Mouse (Mus musculus): ENCODE results near the gene Zfp704. TPM values are rescaled to one million over a fixed set of nuclear protein-coding genes. Genes with fewer than 3 reads are reported as not detected.
A peak's percentile ranks its signal among the peaks of the same experiment; 100 is the strongest.

Gene Zfp704
- polyA plus RNA-seq (2015; fragmentation: Nextera tagmentation; extraction: Ambion mirVana): 11.4 and 13.1 TPM in 2 replicates

DNA sequence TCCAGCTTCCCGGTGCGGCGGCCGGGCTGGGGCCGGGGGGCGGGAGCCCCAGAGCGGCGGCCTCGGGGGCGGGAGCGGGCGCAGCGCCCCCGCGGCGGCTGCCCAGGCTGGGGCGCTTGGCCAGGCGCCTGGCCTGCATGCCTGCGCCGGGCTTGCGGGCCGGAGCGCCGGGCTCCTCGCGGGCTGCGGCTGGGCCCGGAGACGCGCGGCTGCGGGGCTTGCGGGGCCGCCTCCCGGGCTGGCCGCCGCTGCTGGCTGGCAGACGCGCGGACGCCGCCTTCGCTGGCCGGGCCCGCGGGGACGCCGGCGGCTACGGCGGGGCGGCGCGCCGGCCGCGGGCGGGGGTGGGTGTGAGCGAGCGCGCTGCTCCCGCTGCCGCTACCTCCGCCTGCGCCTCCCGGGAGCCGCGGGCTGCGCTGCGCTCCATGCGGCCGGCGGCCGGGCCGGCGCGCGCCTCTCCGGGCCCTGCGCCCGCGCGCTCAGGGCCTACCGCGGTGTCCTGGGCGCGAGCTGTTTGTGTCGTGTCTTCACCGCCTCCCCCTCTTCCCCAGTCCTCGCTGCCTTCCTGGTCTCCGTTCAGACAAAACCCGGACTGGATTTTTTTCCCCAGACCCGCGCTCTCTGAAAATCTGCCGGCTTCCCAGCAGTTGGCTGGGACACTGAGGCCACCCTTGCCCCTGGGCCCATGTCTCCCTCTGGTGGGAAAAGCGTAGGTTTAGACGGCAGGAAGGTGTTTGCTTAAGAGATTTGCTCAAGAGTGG, at the start of gene Zfp704:
Gene Zfp704 (minus strand): TSS at position 505 of the 761 bp plus-strand sequence.
- Histone ChIP-seq H3K4me3 (ENCODE audit: low read length) (peak within 1 kb of the TSS; percentile 91), H3K9ac (replicated peaks; ENCODE audit: low read length) (peak within 1 kb of the TSS; percentile 95), H3K27ac (ENCODE audit: low read length) (peak within 1 kb of the TSS; percentile 95), H3K4me1 (ENCODE audit: insufficient read depth, low read length) (peaks cover 41% of the 10 kb centered on the region), H3K9me3 (ENCODE audit: low read length) (no peaks in the 10 kb centered on the region), H3K4me2 (replicated peaks; ENCODE audit: low read depth, low read length) (peak within 1 kb of the TSS; percentile 71), H3K27me3 (ENCODE audit: insufficient read depth, low read length) (no peaks in the 10 kb centered on the region), H3K36me3 (ENCODE audit: insufficient read depth, low read length) (no peaks in the 10 kb centered on the region)
- 0% methylated on average over 32 of the region's 97 CpGs for WGBS
- peak; percentile 94 for ATAC-seq (ENCODE audit: low FRiP score, low TSS enrichment)

DNA sequence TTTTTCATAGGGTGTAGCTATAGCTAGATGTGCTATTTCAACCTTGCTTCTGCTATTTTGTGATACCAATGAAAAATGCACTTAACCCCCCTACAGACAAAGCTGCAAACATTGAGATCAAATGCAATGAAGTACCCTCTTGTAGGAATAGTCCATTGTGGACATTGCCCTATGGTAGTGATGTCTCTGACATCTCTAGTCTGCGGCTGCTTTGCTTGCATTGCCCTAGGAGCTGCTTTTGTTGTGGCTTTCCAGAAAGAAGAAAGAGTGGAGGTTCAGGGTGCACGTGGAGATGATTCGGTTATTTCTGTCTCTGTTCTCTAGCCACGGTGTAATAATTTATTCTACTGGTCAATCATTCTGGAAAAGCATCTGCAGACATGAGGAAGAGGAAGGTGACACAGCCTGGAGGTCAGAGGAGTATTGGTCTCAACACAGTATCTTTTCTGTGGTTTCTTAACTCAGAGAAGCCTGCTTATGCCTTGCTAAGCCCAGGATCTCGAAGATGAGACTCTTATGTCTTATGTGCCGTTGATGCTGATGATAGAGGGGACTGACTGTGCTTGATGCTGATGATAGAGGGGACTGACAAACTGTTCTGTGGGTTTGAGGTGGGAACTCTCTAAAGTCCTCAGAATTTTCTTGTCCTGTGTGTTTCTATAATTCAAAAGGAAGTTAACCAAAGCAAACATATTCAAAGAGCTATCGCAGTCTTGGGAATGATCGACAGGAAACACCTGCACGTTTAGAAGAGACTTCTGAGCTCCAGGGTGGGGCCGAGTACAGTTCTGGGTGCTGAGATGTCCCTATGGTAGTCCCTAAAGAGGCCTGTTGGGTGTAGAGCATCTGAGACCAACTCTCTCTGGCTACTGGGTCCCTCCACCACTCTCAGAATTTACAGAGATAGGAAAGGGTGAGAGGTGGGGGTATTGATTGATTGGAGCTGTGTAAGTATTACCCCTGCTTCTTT, 23.4 kb upstream of the Zfp704 start:
- Histone ChIP-seq H3K9ac (replicated peaks; ENCODE audit: low read length) (no peak overlapping the region), H3K4me2 (replicated peaks; ENCODE audit: low read depth, low read length) (no peak overlapping the region), H3K27me3 (ENCODE audit: insufficient read depth, low read length) (0 out of 2 replicates have a peak, but pooled peaks cover 2% of the 10 kb centered on the region), H3K9me3 (ENCODE audit: low read length) (no peaks in the 10 kb centered on the region), H3K36me3 (ENCODE audit: insufficient read depth, low read length) (no peaks in the 10 kb centered on the region), H3K4me3 (ENCODE audit: low read length) (no peak overlapping the region), H3K27ac (ENCODE audit: low read length) (no peak overlapping the region), H3K4me1 (ENCODE audit: insufficient read depth, low read length) (peaks cover 4% of the 10 kb centered on the region)
- 81% methylated on average over 10 of the region's 10 CpGs for WGBS
- ATAC-seq (ENCODE audit: low FRiP score, low TSS enrichment): no peak

DNA sequence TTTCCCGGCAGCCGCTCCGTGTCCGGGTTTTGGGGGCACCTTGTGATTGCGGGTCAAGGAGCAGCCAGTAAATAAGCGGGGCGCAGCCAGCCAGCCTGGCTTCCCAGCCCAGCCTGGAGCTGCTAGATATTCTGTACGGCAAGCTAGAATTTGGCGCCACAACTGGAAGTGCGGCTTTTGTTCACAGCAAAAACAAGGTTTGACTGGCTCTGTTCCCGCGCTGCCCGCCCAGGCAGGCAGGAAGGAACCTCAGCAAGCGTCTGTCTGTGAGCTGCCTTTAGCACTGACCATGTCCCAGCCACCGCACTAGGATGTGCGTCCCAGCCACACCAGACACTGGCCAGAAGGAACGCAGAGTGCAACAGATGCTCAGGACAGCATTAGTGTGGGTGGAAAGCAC, 20.1 kb upstream of the Zfp704 start:
- H3K4me3 ChIP-seq (ENCODE audit: low read length): peak overlapping the region; percentile 26
- WGBS: 8% methylated on average over 17 of the region's 17 CpGs
- H3K9me3 ChIP-seq (ENCODE audit: low read length): no peaks in the 10 kb centered on the region
- H3K4me2 ChIP-seq (replicated peaks; ENCODE audit: low read depth, low read length): peak overlapping the region; percentile 43
- H3K4me1 ChIP-seq (ENCODE audit: insufficient read depth, low read length): peaks cover 10% of the 10 kb centered on the region
- peak; percentile 47; the same call in 1 of the 2 replicates for ATAC-seq (ENCODE audit: low FRiP score, low TSS enrichment)
- no peaks in the 10 kb centered on the region for H3K36me3 ChIP-seq (ENCODE audit: insufficient read depth, low read length)
- H3K9ac ChIP-seq (replicated peaks; ENCODE audit: low read length): peak overlapping the region; percentile 46
- H3K27ac ChIP-seq (ENCODE audit: low read length): no peak overlapping the region
- H3K27me3 ChIP-seq (ENCODE audit: insufficient read depth, low read length): 0 out of 2 replicates have a peak, but pooled peaks cover 2% of the 10 kb centered on the region

DNA sequence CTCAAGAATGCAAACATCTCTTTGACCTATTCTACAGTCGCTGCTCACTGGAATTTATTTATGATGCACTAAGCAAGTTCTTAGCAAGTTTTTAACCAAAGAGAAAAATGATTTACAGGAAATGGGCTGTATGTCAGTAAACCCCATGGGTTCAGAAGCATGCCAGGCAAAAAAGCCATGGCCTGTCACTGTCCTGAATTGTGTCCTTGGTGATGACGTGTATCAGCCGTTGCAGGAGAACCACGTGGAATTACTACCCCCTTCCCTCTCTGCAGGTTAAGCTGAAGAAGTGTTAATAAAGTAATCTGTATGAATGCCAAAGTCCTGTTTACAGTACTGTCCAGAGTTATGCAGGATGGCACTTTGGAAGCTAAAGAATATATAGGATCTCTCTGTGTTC, 18.2 kb upstream of the Zfp704 start:
- Histone ChIP-seq H3K36me3 (ENCODE audit: insufficient read depth, low read length) (no peaks in the 10 kb centered on the region), H3K4me1 (ENCODE audit: insufficient read depth, low read length) (peaks cover 10% of the 10 kb centered on the region), H3K4me2 (replicated peaks; ENCODE audit: low read depth, low read length) (no peak overlapping the region), H3K27ac (ENCODE audit: low read length) (no peak overlapping the region), H3K9me3 (ENCODE audit: low read length) (no peaks in the 10 kb centered on the region), H3K27me3 (ENCODE audit: insufficient read depth, low read length) (0 out of 2 replicates have a peak, but pooled peaks cover 2% of the 10 kb centered on the region), H3K4me3 (ENCODE audit: low read length) (no peak overlapping the region), H3K9ac (replicated peaks; ENCODE audit: low read length) (no peak overlapping the region)
- peak; percentile 79 for ATAC-seq (ENCODE audit: low FRiP score, low TSS enrichment)
- 21% methylated on average over 4 of the region's 4 CpGs for WGBS

DNA sequence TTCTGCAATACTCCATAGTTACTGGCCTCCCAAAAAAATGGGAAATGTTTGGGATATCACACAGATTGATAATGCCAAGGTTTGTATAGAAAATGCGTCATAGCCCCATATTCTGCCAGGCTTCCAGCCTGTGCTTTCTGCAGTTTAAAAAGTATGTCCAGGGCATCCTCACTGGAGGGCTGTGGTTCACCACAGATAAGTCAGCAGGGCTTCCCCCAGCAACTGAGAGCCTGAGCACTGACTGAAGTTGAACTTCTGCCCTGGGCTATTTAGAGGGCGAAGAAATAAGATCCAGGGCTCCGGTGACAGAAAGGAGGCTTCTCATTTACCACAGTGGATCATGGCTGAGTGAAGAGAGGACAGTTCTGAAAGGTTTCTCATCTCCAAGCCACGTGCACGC, 16.3 kb upstream of the Zfp704 start:
- H3K4me2 ChIP-seq (replicated peaks; ENCODE audit: low read depth, low read length): no peak overlapping the region
- no peaks in the 10 kb centered on the region for H3K9me3 ChIP-seq (ENCODE audit: low read length)
- H3K9ac ChIP-seq (replicated peaks; ENCODE audit: low read length): no peak overlapping the region
- 0 out of 2 replicates have a peak, but pooled peaks cover 2% of the 10 kb centered on the region for H3K27me3 ChIP-seq (ENCODE audit: insufficient read depth, low read length)
- WGBS: 43% methylated on average over 5 of the region's 5 CpGs
- no peak overlapping the region for H3K27ac ChIP-seq (ENCODE audit: low read length)
- H3K4me1 ChIP-seq (ENCODE audit: insufficient read depth, low read length): peaks cover 10% of the 10 kb centered on the region
- no peaks in the 10 kb centered on the region for H3K36me3 ChIP-seq (ENCODE audit: insufficient read depth, low read length)
- ATAC-seq (ENCODE audit: low FRiP score, low TSS enrichment): no peak
- H3K4me3 ChIP-seq (ENCODE audit: low read length): no peak overlapping the region

DNA sequence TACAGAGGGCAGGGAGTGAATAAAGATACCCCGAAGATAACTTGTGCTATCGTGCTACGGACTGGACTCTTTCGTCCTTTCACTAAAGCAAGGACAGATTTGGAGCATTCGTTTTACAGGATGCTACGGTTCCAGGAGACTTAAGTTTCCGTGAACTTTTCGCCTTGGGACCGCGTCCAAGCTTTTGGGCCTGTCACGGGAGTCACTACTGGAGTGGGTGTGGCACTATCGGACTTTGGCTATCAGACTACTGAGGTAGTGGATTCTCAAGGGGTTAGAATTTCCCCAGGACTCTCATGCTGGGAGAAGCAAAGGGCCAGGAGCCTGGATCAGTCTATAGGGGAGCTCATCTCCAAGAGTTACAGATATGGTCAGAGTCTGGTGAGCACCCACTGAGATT, 10.7 kb upstream of the Zfp704 start:
- Histone ChIP-seq H3K27me3 (ENCODE audit: insufficient read depth, low read length) (no peaks in the 10 kb centered on the region), H3K27ac (ENCODE audit: low read length) (no peak overlapping the region), H3K4me3 (ENCODE audit: low read length) (no peak overlapping the region), H3K4me2 (replicated peaks; ENCODE audit: low read depth, low read length) (no peak overlapping the region), H3K9ac (replicated peaks; ENCODE audit: low read length) (no peak overlapping the region), H3K4me1 (ENCODE audit: insufficient read depth, low read length) (0 out of 2 replicates have a peak, but pooled peaks cover 3% of the 10 kb centered on the region), H3K36me3 (ENCODE audit: insufficient read depth, low read length) (no peaks in the 10 kb centered on the region), H3K9me3 (ENCODE audit: low read length) (no peaks in the 10 kb centered on the region)
- WGBS: 86% methylated on average over 12 of the region's 12 CpGs
- no peak for ATAC-seq (ENCODE audit: low FRiP score, low TSS enrichment)

DNA sequence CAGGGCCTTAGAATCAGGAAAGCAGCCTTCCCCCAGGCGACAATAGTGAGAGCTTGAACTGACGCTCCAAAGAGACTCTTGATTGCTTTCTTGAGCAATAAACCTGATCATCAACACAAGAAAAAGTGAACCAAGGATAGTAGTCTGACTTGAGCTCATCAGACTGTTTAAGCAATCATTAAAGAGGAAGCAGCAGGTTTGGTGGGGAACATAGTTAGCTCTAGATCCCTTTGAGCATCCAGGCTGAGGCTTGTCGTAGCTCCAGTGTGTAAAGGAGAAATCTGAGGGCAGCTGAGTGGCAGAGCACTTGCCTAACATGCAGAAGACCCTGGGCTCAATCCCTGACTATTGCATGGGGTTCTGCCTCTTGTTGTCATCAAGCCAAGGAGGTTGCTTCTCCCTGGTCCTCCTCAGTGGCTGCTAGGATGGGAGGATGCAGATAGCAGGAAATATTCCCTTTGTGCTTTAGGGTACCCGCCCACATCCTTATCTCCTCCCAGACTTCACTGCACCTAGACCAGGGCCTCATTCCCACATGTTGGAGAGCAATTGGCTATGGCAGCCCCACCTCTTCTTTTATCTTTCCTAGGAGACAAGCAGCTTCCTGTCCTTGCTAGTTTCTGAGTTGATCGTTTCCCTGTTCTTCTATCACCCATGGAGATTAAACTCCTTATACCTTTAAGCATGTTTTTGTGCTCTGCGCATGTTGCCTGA, 9.8 kb upstream of the Zfp704 start:
- no peak overlapping the region for H3K27ac ChIP-seq (ENCODE audit: low read length)
- WGBS: 58% methylated on average over 6 of the region's 6 CpGs
- ATAC-seq (ENCODE audit: low FRiP score, low TSS enrichment): no peak

DNA sequence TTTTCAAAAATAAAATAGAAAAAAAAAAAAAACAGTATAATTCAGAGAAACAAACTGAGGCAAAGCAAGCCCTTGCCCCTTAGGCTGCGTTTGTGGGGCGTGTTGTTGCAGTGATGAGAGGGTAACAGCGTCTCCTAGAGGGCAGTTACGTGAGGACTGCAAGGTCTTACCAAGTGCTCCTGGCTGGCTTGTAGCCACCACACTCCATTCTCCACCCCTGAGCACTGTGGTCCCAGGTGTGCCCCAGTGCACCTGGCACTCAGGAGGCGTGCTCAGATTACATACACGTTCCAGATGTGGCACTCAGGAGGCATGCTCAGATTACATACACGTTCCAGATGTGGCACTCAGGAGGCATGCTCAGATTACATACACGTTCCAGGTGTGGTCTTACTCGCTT, 7.2 kb upstream of the Zfp704 start:
- no peaks in the 10 kb centered on the region for H3K27me3 ChIP-seq (ENCODE audit: insufficient read depth, low read length)
- WGBS: 63% methylated on average over 9 of the region's 9 CpGs
- H3K9ac ChIP-seq (replicated peaks; ENCODE audit: low read length): no peak overlapping the region
- H3K27ac ChIP-seq (ENCODE audit: low read length): no peak overlapping the region
- H3K4me1 ChIP-seq (ENCODE audit: insufficient read depth, low read length): 0 out of 2 replicates have a peak, but pooled peaks cover 3% of the 10 kb centered on the region
- H3K4me3 ChIP-seq (ENCODE audit: low read length): no peak overlapping the region
- no peak for ATAC-seq (ENCODE audit: low FRiP score, low TSS enrichment)
- no peaks in the 10 kb centered on the region for H3K9me3 ChIP-seq (ENCODE audit: low read length)
- H3K4me2 ChIP-seq (replicated peaks; ENCODE audit: low read depth, low read length): no peak overlapping the region
- no peaks in the 10 kb centered on the region for H3K36me3 ChIP-seq (ENCODE audit: insufficient read depth, low read length)

More for the DNA sequence above, 9.8 kb upstream of the Zfp704 start:
- Histone ChIP-seq H3K27me3 (ENCODE audit: insufficient read depth, low read length) (no peaks in the 10 kb centered on the region), H3K36me3 (ENCODE audit: insufficient read depth, low read length) (no peaks in the 10 kb centered on the region), H3K9ac (replicated peaks; ENCODE audit: low read length) (no peak overlapping the region), H3K9me3 (ENCODE audit: low read length) (no peaks in the 10 kb centered on the region), H3K4me1 (ENCODE audit: insufficient read depth, low read length) (0 out of 2 replicates have a peak, but pooled peaks cover 3% of the 10 kb centered on the region), H3K4me2 (replicated peaks; ENCODE audit: low read depth, low read length) (no peak overlapping the region), H3K4me3 (ENCODE audit: low read length) (no peak overlapping the region)

DNA sequence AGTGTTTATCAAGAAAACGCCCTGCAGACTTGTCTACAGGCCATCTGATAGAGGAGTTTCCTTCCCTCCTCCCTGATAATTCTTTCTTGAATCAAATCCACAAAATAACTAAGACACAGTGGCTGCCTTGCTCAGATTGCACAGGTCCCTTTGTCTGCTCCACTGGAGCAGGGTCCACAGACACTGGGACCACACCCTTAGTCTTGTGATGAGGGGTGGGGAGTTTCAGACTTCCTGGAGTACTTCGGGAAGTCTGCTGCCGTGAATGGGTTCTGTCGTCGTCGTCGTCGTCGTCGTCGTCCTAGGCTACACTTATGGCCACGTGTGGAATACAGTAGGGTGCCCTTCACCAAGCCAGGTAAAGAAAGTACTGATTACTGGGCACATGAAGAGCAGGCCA, 4.8 kb upstream of the Zfp704 start:
- Histone ChIP-seq H3K36me3 (ENCODE audit: insufficient read depth, low read length) (no peaks in the 10 kb centered on the region), H3K27me3 (ENCODE audit: insufficient read depth, low read length) (no peaks in the 10 kb centered on the region), H3K4me3 (ENCODE audit: low read length) (no peak overlapping the region), H3K9ac (replicated peaks; ENCODE audit: low read length) (no peak overlapping the region), H3K4me1 (ENCODE audit: insufficient read depth, low read length) (peaks cover 19% of the 10 kb centered on the region), H3K4me2 (replicated peaks; ENCODE audit: low read depth, low read length) (no peak overlapping the region), H3K27ac (ENCODE audit: low read length) (no peak overlapping the region), H3K9me3 (ENCODE audit: low read length) (no peaks in the 10 kb centered on the region)
- 62% methylated on average over 12 of the region's 12 CpGs for WGBS
- ATAC-seq (ENCODE audit: low FRiP score, low TSS enrichment): no peak

Measured in kidney, embryonic 16.5 days (tissue).